Mouse (Mus musculus) neural tube, embryonic 15.5 days (tissue): Measurements from ENCODE around the gene Camp. TPM values are rescaled to one million over a fixed set of nuclear protein-coding genes. Genes with fewer than 3 reads are reported as not detected.
A peak's percentile ranks its signal among the peaks of the same experiment; 100 is the strongest.

Source experiments
- ATAC-seq: fragments of 200-750 bp; cut with Nextera tagmentation; 2 replicates; pipeline ENCODE4 v1.8.0; 2017; ENCODE audit warnings: mild to moderate bottlenecking, moderate TSS enrichment, moderate library complexity; ENCODE audit not compliant: low FRiP score
- H3K27ac ChIP-seq: fragments of 300-500 bp; sonication (generic); replicated peaks from 2 replicates; pipeline ENCODE4 v1.5.1; 2015; ENCODE audit warnings: mild to moderate bottlenecking, inconsistent platforms
- H3K27me3 ChIP-seq: fragments of 300-500 bp; sonication (generic); replicated peaks from 2 replicates; pipeline ENCODE4 v1.6.1; 2015; ENCODE audit warnings: inconsistent platforms
- H3K36me3 ChIP-seq: fragments of 300-500 bp; sonication (generic); 2 replicates; pipeline ENCODE4 v1.6.1; 2015; ENCODE audit warnings: inconsistent platforms
- H3K4me1 ChIP-seq: fragments of 300-500 bp; sonication (generic); 2 replicates; pipeline ENCODE4 v1.6.1; 2015; ENCODE audit warnings: inconsistent platforms
- H3K4me2 ChIP-seq: fragments of 300-500 bp; sonication (generic); 2 replicates; pipeline ENCODE4 v1.6.1; 2015; ENCODE audit warnings: inconsistent platforms, mild to moderate bottlenecking, moderate library complexity
- H3K4me3 ChIP-seq: fragments of 300-500 bp; sonication (generic); replicated peaks from 2 replicates; pipeline ENCODE4 v1.5.1; 2015; ENCODE audit warnings: mild to moderate bottlenecking, inconsistent platforms
- H3K9ac ChIP-seq: fragments of 300-500 bp; sonication (generic); replicated peaks from 2 replicates; pipeline ENCODE4 v1.6.1; 2015; ENCODE audit warnings: mild to moderate bottlenecking, inconsistent platforms
- H3K9me3 ChIP-seq: fragments of 300-500 bp; sonication (generic); replicated peaks from 2 replicates; pipeline ENCODE4 v1.6.1; 2016; ENCODE audit warnings: inconsistent platforms
- WGBS: fragments of 180-500 bp; shearing (Covaris S2); methylation state at CpG from one replicate; pipeline ENCODE4 v1.1.7; 2015; ENCODE audit warnings: mixed read lengths; 5-methylcytosine and 5-hydroxymethylcytosine counted together
- polyA plus RNA-seq: library from polyadenylated mRNA; unstranded; fragments of >200 nt; fragmentation: Nextera tagmentation; extraction: Ambion mirVana; gene quantifications from 2 replicates; pipeline ENCODE4 v1.2.1, GENCODE M21; 2015

Camp gene
- 1.3 TPM in 2 replicates for polyA plus RNA-seq

GRCm38 (mm10) chr9:109849312-109849758, at the start of gene Camp:
TSS of gene Camp (minus strand) at chr9:109849617.
- H3K9me3 ChIP-seq, result no peaks in the 10 kb centered on the region
- 70% methylated on average over 6 of the region's 6 CpGs for WGBS
- H3K4me1 ChIP-seq, result peaks cover 5% of the 10 kb centered on the region; the same call in 1 of the 2 replicates
- H3K9ac ChIP-seq, result no peak within 1 kb of the TSS
- peaks cover 5% of the 10 kb centered on the region for H3K36me3 ChIP-seq
- no peaks in the 10 kb centered on the region for H3K27me3 ChIP-seq
- H3K4me3 ChIP-seq, result no peak within 1 kb of the TSS
- no peak for ATAC-seq
- H3K27ac ChIP-seq, result no peak within 1 kb of the TSS
- H3K4me2 ChIP-seq, result no peak within 1 kb of the TSS

- H3K27me3 ChIP-seq, result no peaks in the 10 kb centered on the region
- no peak overlapping the region for H3K9ac ChIP-seq
- H3K9me3 ChIP-seq, result no peaks in the 10 kb centered on the region
- no peak for ATAC-seq
- peaks cover 1% of the 10 kb centered on the region; the same call in 1 of the 2 replicates for H3K36me3 ChIP-seq
- 59% methylated on average over 2 of the region's 2 CpGs for WGBS
- peaks cover 4% of the 10 kb centered on the region; the same call in 1 of the 2 replicates for H3K4me1 ChIP-seq
- no peak overlapping the region for H3K4me3 ChIP-seq
- no peak overlapping the region for H3K4me2 ChIP-seq
- no peak overlapping the region for H3K27ac ChIP-seq
Observed at GRCm38 (mm10) chr9:109898027-109898426, 48.6 kb upstream of the Camp start.

- WGBS, result 85% methylated on average over 8 of the region's 8 CpGs
- no peak overlapping the region for H3K4me3 ChIP-seq
- no peak overlapping the region for H3K27ac ChIP-seq
- no peaks in the 10 kb centered on the region for H3K9me3 ChIP-seq
- peaks cover 12% of the 10 kb centered on the region for H3K36me3 ChIP-seq
- H3K4me1 ChIP-seq, result peaks cover 4% of the 10 kb centered on the region; the same call in 1 of the 2 replicates
- H3K4me2 ChIP-seq, result no peak overlapping the region
- no peaks in the 10 kb centered on the region for H3K27me3 ChIP-seq
- H3K9ac ChIP-seq, result no peak overlapping the region; the same call in 1 of the 2 replicates
- no peak for ATAC-seq
Observed at GRCm38 (mm10) chr9:109896253-109897150, 47.1 kb upstream of the Camp start.

GRCm38 (mm10) chr9:109895593-109895992, 46.2 kb upstream of the Camp start:
- no peaks in the 10 kb centered on the region for H3K9me3 ChIP-seq
- H3K4me3 ChIP-seq, result no peak overlapping the region
- no peak overlapping the region for H3K27ac ChIP-seq
- peaks cover 20% of the 10 kb centered on the region for H3K36me3 ChIP-seq
- no peak for ATAC-seq
- no peak overlapping the region for H3K9ac ChIP-seq
- WGBS, result 56% methylated on average over 6 of the region's 6 CpGs
- no peak overlapping the region for H3K4me2 ChIP-seq
- H3K27me3 ChIP-seq, result no peaks in the 10 kb centered on the region
- peaks cover 4% of the 10 kb centered on the region; the same call in 1 of the 2 replicates for H3K4me1 ChIP-seq

GRCm38 (mm10) chr9:109894413-109895090, 45.1 kb upstream of the Camp start:
- Histone ChIP-seq H3K9me3 (no peaks in the 10 kb centered on the region), H3K9ac (no peak overlapping the region), H3K4me1 (peaks cover 4% of the 10 kb centered on the region; the same call in 1 of the 2 replicates), H3K4me2 (no peak overlapping the region), H3K36me3 (peaks cover 30% of the 10 kb centered on the region), H3K27ac (peak overlapping the region; percentile 60), H3K4me3 (no peak overlapping the region), H3K27me3 (no peaks in the 10 kb centered on the region)
- ATAC-seq, result peak; percentile 87
- 36% methylated on average over 6 of the region's 6 CpGs for WGBS

- 66% methylated on average over 5 of the region's 5 CpGs for WGBS
- Histone ChIP-seq H3K27me3 (no peaks in the 10 kb centered on the region), H3K9ac (no peak overlapping the region), H3K36me3 (peaks cover 46% of the 10 kb centered on the region), H3K27ac (no peak overlapping the region), H3K4me3 (no peak overlapping the region), H3K4me1 (peaks cover 4% of the 10 kb centered on the region; the same call in 1 of the 2 replicates), H3K4me2 (no peak overlapping the region), H3K9me3 (no peaks in the 10 kb centered on the region)
- ATAC-seq, result no peak
Observed at GRCm38 (mm10) chr9:109892651-109893250, 43.3 kb upstream of the Camp start.

- Histone ChIP-seq H3K36me3 (peaks cover 57% of the 10 kb centered on the region), H3K4me2 (no peak overlapping the region), H3K9ac (no peak overlapping the region), H3K27ac (no peak overlapping the region), H3K4me3 (no peak overlapping the region), H3K9me3 (no peaks in the 10 kb centered on the region), H3K4me1 (peaks cover 4% of the 10 kb centered on the region; the same call in 1 of the 2 replicates), H3K27me3 (no peaks in the 10 kb centered on the region)
- 92% methylated on average over 8 of the region's 8 CpGs for WGBS
- no peak for ATAC-seq
Observed at GRCm38 (mm10) chr9:109891501-109891900, 42.1 kb upstream of the Camp start.

- Histone ChIP-seq H3K9me3 (no peaks in the 10 kb centered on the region), H3K9ac (no peak overlapping the region), H3K4me1 (no peaks in the 10 kb centered on the region), H3K4me3 (no peak overlapping the region), H3K27ac (no peak overlapping the region), H3K27me3 (no peaks in the 10 kb centered on the region), H3K4me2 (no peak overlapping the region), H3K36me3 (peaks cover 93% of the 10 kb centered on the region)
- WGBS, result 90% methylated on average over 5 of the region's 5 CpGs
- no peak for ATAC-seq
Observed at GRCm38 (mm10) chr9:109887321-109887720, 37.9 kb upstream of the Camp start.

GRCm38 (mm10) chr9:109886259-109886658, 36.8 kb upstream of the Camp start:
- no peaks in the 10 kb centered on the region for H3K27me3 ChIP-seq

GRCm38 (mm10) chr9:109879305-109879704, 29.9 kb upstream of the Camp start:
- peaks cover 49% of the 10 kb centered on the region for H3K36me3 ChIP-seq
- 95% methylated on average over 1 of the region's 1 CpGs for WGBS
- no peak overlapping the region for H3K9ac ChIP-seq
- H3K4me3 ChIP-seq, result no peak overlapping the region
- H3K4me1 ChIP-seq, result peaks cover 21% of the 10 kb centered on the region
- no peak for ATAC-seq
- H3K27me3 ChIP-seq, result no peaks in the 10 kb centered on the region
- no peak overlapping the region for H3K4me2 ChIP-seq
- no peaks in the 10 kb centered on the region for H3K9me3 ChIP-seq
- no peak overlapping the region for H3K27ac ChIP-seq

More at GRCm38 (mm10) chr9:109886259-109886658, 36.8 kb upstream of the Camp start:
- Histone ChIP-seq H3K4me1 (no peaks in the 10 kb centered on the region), H3K4me3 (no peak overlapping the region), H3K9ac (no peak overlapping the region), H3K9me3 (no peaks in the 10 kb centered on the region), H3K36me3 (peaks cover 89% of the 10 kb centered on the region), H3K4me2 (no peak overlapping the region), H3K27ac (no peak overlapping the region)
- WGBS, result 84% methylated on average over 4 of the region's 4 CpGs
- no peak for ATAC-seq

GRCm38 (mm10) chr9:109877666-109878065, 28.2 kb upstream of the Camp start:
- 84% methylated on average over 5 of the region's 5 CpGs for WGBS
- Histone ChIP-seq H3K27ac (no peak overlapping the region), H3K9me3 (no peaks in the 10 kb centered on the region), H3K9ac (0 out of 2 replicates have a peak overlapping the region, but pooled peaks have one; percentile 75), H3K36me3 (peaks cover 34% of the 10 kb centered on the region), H3K4me2 (peak overlapping the region; percentile 92), H3K4me3 (peak overlapping the region; percentile 2; the same call in 1 of the 2 replicates), H3K4me1 (peaks cover 21% of the 10 kb centered on the region), H3K27me3 (no peaks in the 10 kb centered on the region)
- no peak for ATAC-seq
